Mouse (Mus musculus) gastrocnemius, adult 18-20 months (tissue): ENCODE measurements around the gene Styk1. TPM values are rescaled to one million over a fixed set of nuclear protein-coding genes. Genes with fewer than 3 reads are reported as not detected.

ENCODE experiments used
- DNase-seq: peaks from one replicate; pipeline ENCODE4 v3.0.0; 2021; ENCODE audit warnings: low spot score
- total RNA-seq, 2 experiments: library from RNA; stranded (reverse); gene quantifications; 2 replicates each; pipeline ENCODE4 v1.2.3; 2021

Styk1 gene
- total RNA-seq, 2 experiments from 2014 or later: 0.64 to 0.71 TPM

DNA sequence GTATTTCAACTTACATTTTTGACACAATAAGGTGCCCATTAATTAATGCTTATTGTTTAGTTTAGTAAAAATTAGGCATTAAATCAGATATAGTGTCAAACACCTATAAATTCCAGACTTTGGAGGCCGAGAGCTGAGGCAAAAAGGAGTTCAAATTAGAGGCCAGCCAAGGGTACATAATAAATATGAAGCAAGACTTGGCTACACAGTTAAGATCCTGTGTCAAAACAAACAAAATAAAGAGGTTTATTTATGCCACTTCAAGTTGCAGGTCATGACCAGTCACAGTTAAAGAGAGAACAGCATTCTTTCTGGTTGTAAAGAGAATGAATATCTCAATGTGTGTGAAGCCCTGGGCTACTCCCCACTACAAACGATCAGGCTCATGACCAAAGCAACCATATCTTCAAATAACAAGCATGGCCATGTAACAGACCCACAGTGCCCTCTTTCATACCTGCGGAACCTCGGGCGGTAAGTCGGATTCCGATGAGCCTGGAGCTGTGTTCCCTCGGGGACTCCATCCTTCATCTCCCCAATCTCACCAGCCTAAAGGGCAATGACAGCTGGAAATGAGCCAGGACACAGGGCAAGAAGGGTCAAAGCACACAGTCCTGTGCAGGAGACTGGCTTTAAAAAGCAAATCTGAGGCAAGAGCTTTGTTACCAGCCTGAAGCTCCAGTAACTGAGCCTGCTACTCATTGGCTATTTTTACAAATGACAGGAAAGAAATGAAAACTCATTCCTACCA, 16.6 kb upstream of the Styk1 start:
- DNase-seq: no peak

DNA sequence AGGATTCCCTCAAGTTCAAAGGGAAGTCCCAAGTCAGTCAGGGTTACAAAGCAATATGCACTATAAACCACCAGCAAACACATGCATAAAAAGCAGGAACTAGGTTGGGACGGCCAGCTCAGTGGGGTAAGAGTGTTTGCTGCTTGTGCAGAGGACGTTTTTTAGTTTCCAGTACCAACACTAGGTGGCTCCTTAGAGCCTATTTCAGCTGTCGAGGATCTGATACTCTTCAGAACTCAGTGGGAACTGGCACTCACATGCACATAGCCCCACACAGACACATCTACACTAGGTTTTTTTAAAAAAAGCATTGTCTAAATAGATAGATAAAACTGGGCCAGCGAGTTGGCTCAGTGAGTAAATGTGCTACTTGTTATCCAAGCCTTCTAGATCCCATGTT, 13.7 kb upstream of the Styk1 start:
- DNase-seq: no peak

DNA sequence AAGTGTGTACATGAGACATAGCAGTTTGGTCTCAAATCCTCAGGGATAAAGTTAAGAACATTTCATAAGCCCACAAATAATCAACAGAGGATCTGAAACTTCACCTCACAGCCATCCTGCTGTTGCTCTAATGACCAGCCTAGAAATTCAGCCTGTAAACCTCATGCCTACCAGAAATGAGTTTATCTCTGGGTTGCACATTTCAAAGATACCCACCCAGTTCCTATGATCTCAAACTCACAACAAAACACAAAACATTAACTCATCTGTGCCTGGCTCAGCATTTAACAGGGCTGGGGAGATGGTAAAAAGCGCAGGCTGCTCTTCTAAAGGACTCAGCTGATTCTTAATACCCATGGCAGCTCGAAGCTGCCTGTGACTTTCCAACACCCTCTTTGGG, 11.0 kb upstream of the Styk1 start:
- no peak for DNase-seq

DNA sequence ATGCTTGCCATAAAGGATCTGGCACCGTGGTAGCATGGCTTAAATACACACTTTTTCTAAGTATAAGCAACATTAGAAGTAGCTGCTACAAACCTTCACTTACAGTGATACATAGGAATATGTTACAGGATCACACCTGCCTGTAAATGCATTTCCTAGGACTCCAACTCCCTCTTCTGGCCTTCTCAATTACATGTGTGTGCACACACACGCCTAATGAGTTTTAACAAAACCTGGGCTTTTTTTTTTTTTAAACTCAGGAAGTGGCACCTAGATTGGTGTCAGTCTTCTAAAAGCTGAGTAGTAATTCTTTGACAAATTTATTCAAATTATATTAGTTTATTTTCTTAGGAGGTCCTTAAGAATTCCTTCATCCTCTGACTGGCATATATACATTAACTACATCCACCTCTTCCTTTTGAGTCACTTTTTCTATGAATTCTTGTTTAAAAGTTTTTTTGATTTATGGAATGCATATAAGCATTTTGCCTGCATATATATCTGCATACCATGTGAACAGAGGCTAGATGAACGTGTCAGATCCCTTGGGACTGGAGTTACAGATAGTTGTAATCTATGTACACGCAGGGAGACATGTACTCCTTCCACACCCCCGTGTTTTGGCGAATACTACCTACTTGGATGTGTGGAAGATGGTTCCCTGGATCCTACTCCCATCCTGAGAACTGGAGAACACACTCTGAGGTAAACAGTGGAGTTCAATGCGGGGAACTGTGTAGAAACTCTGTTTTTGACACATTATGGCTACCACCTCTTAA, 9.8 kb upstream of the Styk1 start:
- no peak for DNase-seq

DNA sequence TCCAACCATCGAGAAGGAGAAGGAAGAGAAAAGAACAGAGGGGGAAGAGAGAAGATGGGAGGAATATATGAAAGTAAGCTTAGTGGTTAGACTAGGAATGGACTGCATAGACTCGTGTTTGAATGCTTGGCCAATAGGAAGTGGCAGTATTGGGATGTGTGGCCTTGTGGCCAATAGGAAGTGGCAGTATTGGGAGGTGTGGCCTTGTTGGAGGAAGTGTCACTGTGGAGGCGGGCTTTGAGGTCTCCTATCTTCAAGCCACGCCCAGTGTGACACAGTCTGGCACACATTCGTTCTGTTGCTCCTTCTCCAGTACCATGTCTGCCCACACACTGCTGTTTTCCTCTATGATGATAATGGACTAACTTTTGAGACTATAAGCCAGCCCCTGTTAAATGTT, 7.3 kb upstream of the Styk1 start:
- no peak for DNase-seq

DNA sequence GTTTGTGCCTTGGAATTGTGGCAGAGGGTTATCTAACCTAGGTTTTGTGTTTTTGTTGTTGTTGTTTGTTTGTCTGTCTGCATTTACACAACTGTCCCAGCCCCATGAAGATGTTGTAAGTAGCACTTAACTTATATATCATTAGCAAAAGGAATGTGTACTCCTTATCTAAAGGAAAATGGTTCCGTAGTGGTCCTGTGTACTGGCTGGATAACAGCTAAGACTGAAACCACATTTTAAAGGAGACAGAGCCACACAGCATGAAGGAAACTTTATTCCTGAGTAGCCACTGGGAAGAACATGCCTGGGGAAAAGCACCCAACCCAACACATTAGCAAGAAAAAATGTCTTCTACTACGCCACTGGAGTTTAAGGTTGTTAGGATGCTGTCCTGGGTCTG, 6.1 kb upstream of the Styk1 start:
- no peak for DNase-seq

DNA sequence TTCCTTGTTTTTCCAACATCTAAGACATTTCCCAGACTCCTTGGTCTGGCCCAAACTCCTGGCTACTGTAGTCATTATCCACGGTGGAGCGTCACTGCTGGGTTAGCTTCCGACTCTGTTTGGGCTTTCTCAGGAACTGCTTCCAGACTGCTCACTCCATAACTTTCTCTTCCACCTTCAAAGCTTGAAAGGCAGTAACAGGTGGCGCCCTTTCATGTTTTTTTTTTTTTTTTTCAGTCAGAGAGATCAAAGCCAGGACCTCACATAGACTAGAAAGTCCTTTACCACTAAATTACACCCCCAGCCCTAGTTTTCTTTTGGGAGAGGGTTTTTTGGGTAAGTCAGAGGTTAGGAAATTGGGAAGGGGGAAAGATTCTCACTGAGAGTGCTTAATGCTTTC, 1.5 kb upstream of the Styk1 start:
- no peak for DNase-seq

DNA sequence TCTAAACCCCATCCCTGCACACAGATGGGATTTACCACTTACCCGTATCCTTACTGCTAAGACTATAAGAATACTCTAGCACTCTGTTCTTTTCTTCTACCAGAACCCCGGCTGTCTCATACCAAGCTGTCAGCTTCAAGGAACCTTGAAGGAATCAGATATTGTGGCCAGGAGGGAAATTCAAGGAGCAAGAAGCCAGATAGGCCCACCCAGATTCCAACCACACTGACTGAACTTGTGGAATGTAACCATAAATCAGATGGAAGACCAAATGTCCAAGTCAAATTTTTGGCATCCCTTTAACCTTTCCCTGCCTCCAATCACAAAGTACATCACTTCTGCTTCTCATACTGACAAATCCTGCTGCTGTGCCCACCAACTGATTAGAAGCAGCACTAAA, 6.4 kb downstream of the Styk1 start:
- no peak for DNase-seq

DNA sequence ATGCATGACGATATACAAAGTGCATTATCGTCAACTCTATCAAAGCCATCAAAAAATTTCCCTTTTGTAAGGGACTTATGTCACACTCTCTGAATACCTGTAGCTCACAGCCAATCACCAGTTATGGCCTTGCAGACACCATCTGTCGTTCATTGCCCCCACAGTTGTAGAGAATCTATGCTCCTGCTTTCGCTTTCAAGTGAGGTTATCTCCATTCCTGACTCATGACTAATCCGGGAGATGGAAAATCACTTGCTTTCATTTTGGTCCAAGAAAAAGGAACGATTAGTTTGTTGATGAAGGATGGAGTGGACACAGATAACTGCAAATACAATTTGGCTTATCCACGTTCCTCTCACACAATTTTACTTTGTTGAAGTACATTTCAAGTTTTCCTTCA, 9.1 kb downstream of the Styk1 start:
- no peak for DNase-seq

DNA sequence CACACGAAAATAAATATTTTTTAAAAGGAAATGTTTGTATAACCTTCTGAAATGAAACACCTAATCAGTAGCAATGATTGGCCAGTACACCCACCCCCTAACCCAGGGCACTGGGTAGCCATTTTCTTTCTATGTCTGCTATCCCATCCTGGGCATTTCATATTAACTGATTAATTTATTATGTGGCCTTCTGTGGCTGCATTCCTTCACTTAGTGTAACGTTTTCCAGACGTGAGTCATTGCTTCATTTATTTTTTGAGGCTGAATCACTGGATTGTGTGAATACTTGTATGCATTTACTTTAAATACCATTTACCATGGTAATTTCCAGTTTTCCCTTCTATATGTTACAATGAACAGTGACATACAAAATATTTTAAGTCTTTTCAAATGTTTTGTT, 13.3 kb downstream of the Styk1 start:
- no peak for DNase-seq

DNA sequence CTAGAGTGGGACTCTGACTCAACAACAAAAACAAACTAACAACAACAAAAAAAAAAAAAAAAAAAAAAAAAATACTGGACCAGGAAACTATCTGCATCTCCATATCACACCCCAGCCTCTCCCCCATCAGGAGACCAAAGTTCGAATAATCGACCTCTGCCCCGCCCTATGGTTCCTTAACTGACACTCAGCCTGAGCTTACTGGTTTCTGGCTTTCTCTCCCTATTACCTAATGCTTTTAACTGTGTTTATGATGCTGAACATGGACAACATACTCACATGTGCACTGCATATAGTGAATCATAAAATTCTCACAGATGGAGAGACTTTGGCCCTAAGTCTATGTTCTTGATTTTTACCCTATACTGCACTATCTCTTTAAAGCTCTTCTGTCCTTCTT, 14.1 kb downstream of the Styk1 start:
- DNase-seq: no peak

DNA sequence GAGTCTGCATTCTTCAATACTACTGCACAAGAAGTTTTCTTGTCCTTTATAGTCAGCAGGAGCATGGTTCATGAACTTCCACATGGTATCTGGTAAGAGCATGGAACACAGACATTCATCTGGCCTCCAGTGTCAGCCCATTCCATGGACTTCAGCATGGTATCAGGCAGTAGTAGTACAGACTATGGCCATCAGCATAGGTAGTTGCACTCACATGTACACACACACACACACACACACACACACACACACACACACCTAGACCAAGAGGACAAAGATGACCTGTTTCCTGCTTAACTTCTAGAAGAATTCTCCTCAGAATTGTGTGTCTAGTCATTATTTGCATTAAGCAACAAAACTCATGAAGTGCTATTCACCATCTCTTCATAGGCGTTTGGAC, 14.6 kb downstream of the Styk1 start:
- no peak for DNase-seq

DNA sequence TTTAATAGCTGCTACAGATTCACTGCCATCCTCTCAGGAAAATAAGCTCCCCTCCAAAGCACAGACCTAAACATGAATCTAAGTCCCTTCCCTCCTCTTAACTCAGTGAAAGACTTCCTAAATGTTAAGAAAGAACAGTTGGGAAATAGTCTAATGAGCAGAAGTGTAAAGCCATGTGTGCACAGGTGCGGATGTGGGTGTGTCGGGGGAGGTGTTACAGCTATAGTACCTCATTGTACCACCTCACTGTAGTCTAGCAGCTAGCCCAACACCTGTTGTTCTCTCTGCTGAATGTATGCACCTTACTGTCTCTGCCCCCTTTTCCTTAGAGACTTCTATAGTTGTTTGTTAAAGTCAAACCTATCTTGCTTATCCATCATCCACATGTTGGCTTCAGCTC, 26.3 kb downstream of the Styk1 start:
- no peak for DNase-seq

DNA sequence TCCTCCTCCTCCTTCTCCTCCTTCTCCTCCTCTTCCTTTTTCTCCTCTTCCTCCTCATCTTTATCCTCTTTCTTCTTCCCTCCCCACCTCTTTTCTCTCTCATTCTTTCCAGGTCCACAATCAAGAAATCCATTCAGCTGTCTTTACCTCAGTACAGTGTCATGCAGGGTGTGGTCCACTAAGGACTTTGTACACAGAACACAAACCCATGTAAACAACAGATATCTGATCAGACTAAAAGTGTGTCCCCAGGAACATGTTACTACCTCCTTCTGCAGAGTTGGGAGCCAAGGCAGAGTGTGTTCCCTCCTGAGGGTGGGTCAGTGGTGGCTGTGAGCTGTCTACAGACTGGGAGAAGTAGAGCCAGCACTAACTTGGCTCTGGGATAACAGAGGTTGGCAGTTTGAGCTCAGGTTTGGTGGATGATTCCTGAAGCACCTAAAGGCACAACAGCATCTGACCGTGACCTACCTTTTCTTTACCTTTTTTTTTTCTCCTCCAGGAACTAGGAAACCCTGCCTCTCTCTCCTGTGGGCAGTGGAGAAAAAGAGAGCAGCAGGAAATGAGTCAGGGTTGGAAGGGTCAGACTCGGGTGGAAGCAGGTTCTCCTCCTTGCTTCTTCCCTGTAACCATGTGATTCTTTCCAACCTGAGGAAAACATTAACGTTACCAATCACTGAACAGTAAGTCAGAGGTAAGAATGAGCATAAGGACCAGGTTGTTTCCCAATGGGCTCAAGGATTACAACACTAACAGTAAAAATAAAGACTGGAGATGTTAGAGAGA, 31.4 kb downstream of the Styk1 start:
- no peak for DNase-seq

DNA sequence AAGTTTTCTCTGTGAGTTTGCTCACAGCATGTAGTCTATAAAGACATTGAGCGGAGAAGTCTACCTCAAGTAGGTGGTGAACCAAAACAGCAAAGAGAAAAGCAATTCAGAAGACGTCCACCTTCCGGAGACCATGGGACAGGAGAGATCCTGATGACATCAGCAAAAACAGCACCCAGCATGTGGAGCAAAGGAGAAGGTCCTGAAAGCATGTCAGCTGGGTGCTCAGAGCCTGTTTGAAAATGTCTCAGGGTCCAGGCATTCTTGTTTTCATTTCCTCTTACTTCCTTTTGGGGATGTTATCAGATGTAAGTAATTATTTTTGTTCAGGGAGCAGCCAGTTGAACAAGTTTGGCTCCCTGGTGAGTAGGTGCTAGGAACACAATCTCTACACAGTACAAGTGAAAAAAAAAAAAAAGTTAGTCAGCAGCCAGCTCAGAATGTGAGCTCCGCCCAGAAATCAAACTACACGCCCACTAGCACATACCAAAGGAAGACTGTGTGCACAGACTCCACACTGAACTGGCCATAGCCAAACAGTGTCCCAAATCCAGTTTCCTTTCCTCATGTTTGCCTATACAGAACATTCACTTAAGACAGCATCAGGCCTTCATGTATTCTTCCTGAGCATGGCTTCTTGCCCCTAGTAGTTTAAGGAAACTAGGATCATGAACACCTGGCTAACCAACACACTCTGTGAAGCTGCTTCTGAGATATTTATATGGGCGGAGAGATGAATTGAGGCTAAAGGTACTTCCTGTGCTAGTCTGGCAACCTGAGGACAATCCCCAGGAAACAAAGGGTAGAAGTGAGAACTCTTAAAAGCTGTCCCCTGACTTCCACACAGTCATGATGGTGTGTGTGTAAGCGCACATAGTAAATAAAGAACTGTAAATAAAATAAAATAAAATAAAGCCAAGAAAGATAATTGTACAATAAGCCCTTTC, 37.0 kb downstream of the Styk1 start:
- DNase-seq: no peak

DNA sequence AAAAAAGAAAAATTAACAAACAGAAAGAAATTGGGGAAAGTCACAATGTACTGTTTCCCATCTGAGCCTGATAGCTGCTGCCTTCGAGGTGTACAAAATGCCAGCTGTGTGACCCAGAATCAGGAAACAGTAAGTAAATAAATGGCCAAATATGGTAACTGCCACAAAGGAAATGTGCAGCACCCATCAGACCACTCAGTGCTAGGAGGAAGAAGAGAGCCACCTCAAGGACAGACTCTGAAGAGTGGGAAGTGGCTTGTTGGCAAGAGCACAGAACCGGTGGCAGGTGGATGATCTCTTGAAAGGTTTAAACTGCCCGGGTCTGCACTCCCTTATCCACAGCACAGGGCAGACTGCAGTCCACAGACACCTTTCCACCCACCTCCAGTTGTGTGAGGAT, 45.4 kb downstream of the Styk1 start:
- no peak for DNase-seq

DNA sequence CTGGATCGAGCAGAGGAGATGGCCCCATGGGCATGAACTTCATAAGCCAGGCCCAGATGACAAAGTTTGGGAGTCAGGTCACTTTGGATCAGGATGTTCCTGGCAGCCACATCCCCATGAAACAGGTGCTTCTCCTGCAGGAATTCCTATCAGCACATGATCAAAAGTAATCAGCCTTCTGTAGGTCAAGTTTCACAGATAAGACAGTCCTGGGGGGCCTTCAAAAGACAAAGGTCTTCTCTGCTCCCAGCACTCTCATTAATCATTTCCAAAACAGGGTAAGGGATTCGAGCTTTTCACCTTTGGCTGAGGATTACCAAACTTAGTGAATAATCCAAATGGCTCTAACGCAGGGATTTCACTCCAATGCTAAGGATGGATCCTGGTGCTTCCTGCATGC, 48.6 kb downstream of the Styk1 start:
- no peak for DNase-seq

DNA sequence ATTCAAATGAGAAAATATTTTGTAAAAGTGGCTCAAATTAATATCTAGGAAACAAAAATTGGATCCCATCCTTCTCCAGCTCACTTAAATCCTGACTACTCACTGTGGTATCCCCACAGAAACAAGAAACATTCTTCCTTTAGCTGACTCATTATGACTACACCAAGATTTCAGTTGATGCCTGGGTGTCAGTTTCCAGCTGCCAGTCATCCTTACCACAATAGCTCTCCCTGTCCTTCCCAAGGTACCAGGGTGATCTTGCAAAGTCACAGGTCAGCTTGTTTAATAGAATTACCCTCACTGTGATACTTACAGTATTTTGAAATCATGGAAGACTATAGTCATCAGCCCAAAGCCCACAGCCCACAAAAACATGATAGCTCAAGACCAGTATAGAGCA, 54.9 kb downstream of the Styk1 start:
- no peak for DNase-seq

DNA sequence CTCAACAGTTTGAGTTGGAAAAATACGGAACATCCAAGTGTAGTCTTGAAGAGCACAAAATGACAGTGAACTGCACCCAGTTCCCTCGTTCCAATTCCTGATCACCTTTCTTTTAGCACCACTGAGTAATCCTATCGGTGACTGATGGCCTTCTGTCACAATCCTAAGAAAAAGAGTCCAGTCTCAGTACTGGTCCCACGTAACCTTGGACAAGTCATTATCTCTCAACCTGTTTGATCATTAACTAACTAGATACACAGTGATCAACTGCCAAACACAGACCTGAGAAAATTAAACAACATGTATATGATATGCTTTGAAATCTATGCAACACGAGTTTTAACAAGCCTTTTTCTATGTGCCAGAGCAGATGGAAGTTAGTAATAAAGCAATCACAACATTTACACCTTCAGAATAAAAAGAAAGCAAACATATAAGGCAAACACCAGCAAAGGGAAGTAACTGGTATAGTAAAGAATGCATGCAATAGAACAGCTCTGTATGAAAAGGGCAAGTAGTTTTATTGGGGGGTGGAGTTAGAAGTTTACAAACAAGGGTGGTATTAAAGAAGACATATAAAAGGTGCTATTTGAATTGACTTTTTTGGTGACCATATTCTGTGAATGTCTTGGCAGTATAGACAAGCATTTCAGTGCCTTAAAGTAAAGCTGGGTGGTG, 58.8 kb downstream of the Styk1 start:
- no peak for DNase-seq

DNA sequence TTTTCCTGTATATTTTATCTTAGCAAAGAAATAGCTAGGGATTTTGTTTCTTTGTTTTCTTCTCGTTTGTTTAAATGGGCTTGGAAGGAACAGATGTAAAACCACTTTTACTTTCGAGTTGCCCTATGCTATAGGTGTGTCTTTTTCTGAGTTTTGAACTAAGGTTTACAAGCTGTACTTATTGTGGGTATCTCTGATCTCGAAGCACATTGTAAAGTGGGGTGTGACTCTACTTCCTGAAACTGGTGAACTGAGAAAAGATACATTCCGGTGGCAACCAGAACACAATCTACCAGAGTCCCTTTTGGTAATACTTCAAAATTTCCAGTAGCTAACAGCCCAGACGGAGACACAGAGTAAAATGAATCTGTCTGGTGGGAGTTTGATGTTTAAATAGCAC, 59.5 kb downstream of the Styk1 start:
- no peak for DNase-seq
